Mouse (Mus musculus) ES-E14 (cell line): ENCODE data around the gene Trim68.

Experiments
- CHD2 ChIP-seq: IDR thresholded peaks from 2 replicates; pipeline ENCODE4 v1.6.1; 2014; ENCODE audit warnings: mild to moderate bottlenecking, low read depth, low read length, inconsistent platforms
- HCFC1 ChIP-seq: IDR thresholded peaks from 2 replicates; pipeline ENCODE4 v1.6.1; 2012; ENCODE audit warnings: low read length, inconsistent platforms, borderline replicate concordance; ENCODE audit not compliant: insufficient read depth
- MAFK ChIP-seq: IDR thresholded peaks from 2 replicates; pipeline ENCODE4 v1.6.1; 2014; ENCODE audit warnings: mild to moderate bottlenecking, low read depth, low read length, inconsistent platforms; ENCODE audit not compliant: insufficient read depth
- ZC3H11A ChIP-seq: IDR thresholded peaks from 2 replicates; pipeline ENCODE4 v1.6.1; 2012; ENCODE audit warnings: low read depth, mild to moderate bottlenecking, inconsistent platforms, low read length, borderline replicate concordance
- ZNF384 ChIP-seq: IDR thresholded peaks from 2 replicates; pipeline ENCODE4 v1.6.1; 2012; ENCODE audit warnings: low read depth, low read length, inconsistent platforms

GRCm38 (mm10) chr7:102718970-102719369 is 31.8 kb upstream of the Trim68 start, which contains the start of gene Olfr33:
- no peak for TF ChIP-seq HCFC1
- TF ChIP-seq CHD2: no peak
- no peak for TF ChIP-seq ZNF384
- no peak for TF ChIP-seq MAFK
- no peak for TF ChIP-seq ZC3H11A
